Mouse (Mus musculus) right cerebral cortex, postnatal 4 days (tissue): ENCODE data around the gene Mlx.
"Not testable (repeated sequence)": the region's sequence is repeated elsewhere in the genome, so short reads cannot be mapped to it uniquely, and the experiment has no call there.

Experiments
- DNase-seq: peaks from one replicate; pipeline ENCODE4 v3.0.0-alpha.2; 2022

Mlx gene

GRCm38 (mm10) chr11:101109351-101109750 lies 22.3 kb downstream of the Mlx start:
- no peak for DNase-seq

GRCm38 (mm10) chr11:101110708-101111107 lies 23.6 kb downstream of the Mlx start:
- no peak for DNase-seq

GRCm38 (mm10) chr11:101111178-101111577 lies 24.1 kb downstream of the Mlx start:
- DNase-seq, result no peak

GRCm38 (mm10) chr11:101112186-101112585 lies 25.1 kb downstream of the Mlx start:
- no peak for DNase-seq

GRCm38 (mm10) chr11:101115564-101115963 lies 28.5 kb downstream of the Mlx start:
- DNase-seq, result no peak

- DNase-seq, result no peak
These were observed 31.0 kb downstream of the Mlx start for GRCm38 (mm10) chr11:101118105-101118504.

GRCm38 (mm10) chr11:101119131-101119760 lies 32.2 kb downstream of the Mlx start:
- peak; percentile 12 for DNase-seq

GRCm38 (mm10) chr11:101119761-101120544 lies 32.9 kb downstream of the Mlx start, which contains the start of the genes Retreg3 and Tubg1:
Gene Retreg3, minus strand, starts transcription at chr11:101119893.
Gene Tubg1, plus strand, starts transcription at chr11:101119938.
- peak; percentile 100 for DNase-seq

GRCm38 (mm10) chr11:101120545-101121188 lies 33.6 kb downstream of the Mlx start:
- DNase-seq, result peak; percentile 17

GRCm38 (mm10) chr11:101124494-101124893 lies 37.4 kb downstream of the Mlx start:
- not testable (repeated sequence) for DNase-seq

- DNase-seq, result not testable (repeated sequence)
These were observed 37.9 kb downstream of the Mlx start for GRCm38 (mm10) chr11:101125008-101125407.

- DNase-seq, result no peak
These were observed 40.0 kb downstream of the Mlx start for GRCm38 (mm10) chr11:101127075-101127474.

- no peak for DNase-seq
These were observed 42.0 kb downstream of the Mlx start for GRCm38 (mm10) chr11:101128996-101129577.

GRCm38 (mm10) chr11:101130056-101130756 lies 43.1 kb downstream of the Mlx start:
- DNase-seq, result no peak

GRCm38 (mm10) chr11:101131187-101131586 lies 44.1 kb downstream of the Mlx start:
- no peak for DNase-seq

- DNase-seq, result peak; percentile 47
These were observed 44.6 kb downstream of the Mlx start for GRCm38 (mm10) chr11:101131701-101132100.

- no peak for DNase-seq
These were observed 46.0 kb downstream of the Mlx start for GRCm38 (mm10) chr11:101133037-101133436.

- DNase-seq, result no peak
These were observed 47.3 kb downstream of the Mlx start for GRCm38 (mm10) chr11:101134217-101134865.

- no peak for DNase-seq
These were observed 49.9 kb downstream of the Mlx start for GRCm38 (mm10) chr11:101137000-101137399.

GRCm38 (mm10) chr11:101138536-101139181 lies 51.6 kb downstream of the Mlx start:
- no peak for DNase-seq

GRCm38 (mm10) chr11:101140164-101140819 lies 53.2 kb downstream of the Mlx start:
- peak; percentile 27 for DNase-seq
